Mouse (Mus musculus) thymus, adult 2 months (tissue): ENCODE data around the gene Gm2056.
"Not testable (repeated sequence)": the region's sequence is repeated elsewhere in the genome, so short reads cannot be mapped to it uniquely, and the experiment has no call there.

Experiments used
- CTCF ChIP-seq: fragments of 200-500 bp; IDR thresholded peaks from 2 replicates; pipeline ENCODE4 v1.5.1; 2012; ENCODE audit warnings: mild to moderate bottlenecking, control low read depth, low read length, moderate library complexity, borderline replicate concordance; ENCODE audit not compliant: control insufficient read depth, poor library complexity, insufficient read depth; ENCODE audit errors: extremely low read depth
- POLR2A ChIP-seq: fragments of 200-500 bp; IDR thresholded peaks from 2 replicates; pipeline ENCODE4 v1.6.1; 2012; ENCODE audit warnings: mild to moderate bottlenecking, low read length, control low read depth, moderate library complexity; ENCODE audit not compliant: control insufficient read depth, poor library complexity, insufficient read depth; ENCODE audit errors: extremely low read depth

GRCm38 (mm10) chr12:88004118-88004517, 22.7 kb upstream of the Gm2056 start:
- not testable (repeated sequence) for TF ChIP-seq POLR2A, CTCF
